Comparison of ENCODE assay signal across 17 mouse cellular contexts in genomic region chr1:46905706-46906105, GRCm38 (mm10). TPM values are rescaled to one million over a fixed set of nuclear protein-coding genes. Genes with fewer than 3 reads are reported as not detected.
DNase-seq lines count a peak whose midpoint lies in the region; ATAC-seq and TF ChIP-seq lines count a peak whose summit lies in the region.
"Had no signal": no experiment of that assay in that cellular context is flagged by ENCODE, and none has a peak within 500 bp of the region (broad histone marks: within the 10 kb centered on the region; RNA-seq: fewer than 3 reads in every experiment).

No protein-coding gene starts in this region.

- TF ChIP-seq CTCF in kidney, postnatal 0 days (IDR thresholded peaks at IDR 0.05; ENCODE audit: low read depth) = no peak

- H3K27me3 ChIP-seq in kidney, postnatal 0 days (ENCODE audit: insufficient read depth, low read length) = no peaks in the 10 kb centered on the region
- H3K27me3 ChIP-seq in limb, embryonic 10.5 days (ENCODE audit: low read depth, poor library complexity, severe bottlenecking) = no peaks in the 10 kb centered on the region
- H3K27me3 ChIP-seq: heart, embryonic 13.5 days; limb, embryonic 13.5 days; midbrain, embryonic 13.5 days had no signal

- no peaks in the 10 kb centered on the region for H3K36me3 ChIP-seq in kidney, postnatal 0 days (ENCODE audit: insufficient read depth, low read length)
- no peaks in the 10 kb centered on the region for H3K36me3 ChIP-seq in limb, embryonic 10.5 days
- H3K36me3 ChIP-seq: embryonic facial prominence, embryonic 10.5 days; heart, embryonic 13.5 days; hindbrain, embryonic 10.5 days; limb, embryonic 13.5 days; midbrain, embryonic 13.5 days had no signal

- no peak overlapping the region for H3K27ac ChIP-seq in kidney, postnatal 0 days
- no peak overlapping the region for H3K27ac ChIP-seq in limb, embryonic 10.5 days
- H3K27ac ChIP-seq: embryonic facial prominence, embryonic 10.5 days; heart, embryonic 13.5 days; hindbrain, embryonic 10.5 days; limb, embryonic 13.5 days; midbrain, embryonic 13.5 days had no signal

- H3K4me3 ChIP-seq in kidney, postnatal 0 days (replicated peaks; ENCODE audit: low read depth, low read length) = no peak overlapping the region
- H3K4me3 ChIP-seq in limb, embryonic 10.5 days = no peak overlapping the region
- H3K4me3 ChIP-seq: embryonic facial prominence, embryonic 10.5 days; erythroblast, embryonic 14.5 days; heart, embryonic 13.5 days; hindbrain, embryonic 10.5 days; limb, embryonic 13.5 days; midbrain, embryonic 13.5 days had no signal

- no peak overlapping the region for H3K4me2 ChIP-seq in kidney, postnatal 0 days (ENCODE audit: low read length)
- H3K4me2 ChIP-seq: heart, embryonic 13.5 days; limb, embryonic 13.5 days; midbrain, embryonic 13.5 days had no signal

- peak; percentile 5 for DNase-seq in kidney, postnatal 0 days (ENCODE audit: low spot score)
- no peak for DNase-seq in kidney, adult 9 months
- peak; percentile 38 for DNase-seq in CD4-positive, CD25-positive, alpha-beta regulatory T cell, adult 2 months (ENCODE audit: low read depth, low spot score)
- DNase-seq in naive thymus-derived CD4-positive, alpha-beta T cell, adult 2 months (ENCODE audit: low read depth) = peak; percentile 50
- no peak for DNase-seq in limb, embryonic 10.5 days (ENCODE audit: low spot score)
- DNase-seq in thymus, adult 18-20 months = no peak
- DNase-seq: adrenal gland, postnatal 10 days; cerebellum, postnatal 25 days; liver, postnatal 0 days; lung, postnatal 36 days had no signal

- no peaks in the 10 kb centered on the region for H3K9me3 ChIP-seq in kidney, postnatal 0 days (replicated peaks; ENCODE audit: low read length)
- H3K9me3 ChIP-seq in limb, embryonic 10.5 days (replicated peaks) = no peaks in the 10 kb centered on the region
- H3K9me3 ChIP-seq: embryonic facial prominence, embryonic 10.5 days; hindbrain, embryonic 10.5 days; midbrain, embryonic 13.5 days had no signal

- H3K4me1 ChIP-seq in kidney, postnatal 0 days (replicated peaks; ENCODE audit: insufficient read depth, low read length) = no peaks in the 10 kb centered on the region
- H3K4me1 ChIP-seq in limb, embryonic 10.5 days = peaks cover 6% of the 10 kb centered on the region; the same call in 1 of the 2 replicates
- H3K4me1 ChIP-seq: embryonic facial prominence, embryonic 10.5 days; hindbrain, embryonic 10.5 days; midbrain, embryonic 13.5 days had no signal

- 53% methylated on average over 5 of the region's 5 CpGs for WGBS in kidney, postnatal 0 days
- 88% methylated on average over 5 of the region's 5 CpGs for WGBS in limb, embryonic 10.5 days

- no peak for ATAC-seq in kidney, postnatal 0 days (replicated peaks; ENCODE audit: low FRiP score, low read depth)
- ATAC-seq in common myeloid progenitor, adult 5-6 weeks (replicated peaks; ENCODE audit: low read depth, poor library complexity, severe bottlenecking) = peak; percentile 87
- ATAC-seq: liver, postnatal 0 days; midbrain, embryonic 13.5 days had no signal

- no peak overlapping the region for H3K9ac ChIP-seq in kidney, postnatal 0 days (ENCODE audit: low read depth, low read length)
- H3K9ac ChIP-seq: heart, embryonic 13.5 days; limb, embryonic 13.5 days; liver, postnatal 0 days; midbrain, embryonic 13.5 days had no signal

RNA-seq across cellular contexts. Expression of gene Slc39a10, which starts 13.1 kb away (rescaled TPM):
- polyA plus RNA-seq in kidney, postnatal 0 days (2015; fragmentation: Nextera tagmentation; extraction: Ambion mirVana) = 29.9 and 32.5 TPM in 2 replicates
- total RNA-seq in common myeloid progenitor, adult 5-6 weeks (2017) = 31.7 and 36.0 TPM in 2 replicates
- 60.6 and 64.1 TPM in 2 replicates for polyA plus RNA-seq in limb, embryonic 10.5 days (2016; fragmentation: Nextera tagmentation; extraction: Ambion mirVana)

Comparison
In these comparisons a context has a peak if more than half of its experiments do, and no peak if none do; other contexts are left out.
1. DNase-seq: peak in kidney, postnatal 0 days (single experiment), CD4-positive, CD25-positive, alpha-beta regulatory T cell, adult 2 months (single experiment) and naive thymus-derived CD4-positive, alpha-beta T cell, adult 2 months (single experiment); none in kidney, adult 9 months (single experiment), limb, embryonic 10.5 days (single experiment) and thymus, adult 18-20 months (0 of 2).